Mouse (Mus musculus): Measurements from ENCODE around the gene Pde4b. TPM values are rescaled to one million over a fixed set of nuclear protein-coding genes. Genes with fewer than 3 reads are reported as not detected.

Gene Pde4b
- total RNA-seq, 2 experiments from 2014 or later, result 116 to 134 TPM

DNA sequence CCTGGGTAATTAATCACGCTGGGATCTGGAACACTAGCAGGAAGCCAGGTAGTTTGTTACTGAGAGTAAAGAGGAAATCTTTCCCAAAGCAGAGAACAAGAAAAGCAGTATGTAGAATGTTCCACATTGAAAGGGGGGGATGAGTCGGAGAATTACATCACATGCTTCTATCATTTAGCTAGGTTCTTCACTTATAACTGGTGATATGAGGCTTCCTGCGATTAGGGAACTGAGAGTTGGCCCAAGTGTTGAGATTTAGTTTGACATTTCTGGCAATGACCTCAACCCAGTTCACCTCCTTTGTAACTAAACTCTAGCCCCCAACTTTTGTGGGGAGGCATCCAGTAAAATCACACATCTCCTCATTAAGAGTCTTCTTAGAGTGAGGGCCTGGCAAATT is 185.0 kb downstream of the Pde4b start:
- DNase-seq (ENCODE audit: low spot score in 2 of 2), result no peak
- intact Hi-C loops (cut with DNase I), result no loop called here

- intact Hi-C loops (cut with DNase I), result no loop called here
- DNase-seq (ENCODE audit: low spot score in 2 of 2), result no peak
These were observed 185.4 kb downstream of the Pde4b start for GRCm38 (mm10) chr4:102272749-102273148.

- peak; percentile 21 to 80 for DNase-seq (ENCODE audit: low spot score in 2 of 2)
These were observed 188.4 kb downstream of the Pde4b start for GRCm38 (mm10) chr4:102275716-102276115.

DNA sequence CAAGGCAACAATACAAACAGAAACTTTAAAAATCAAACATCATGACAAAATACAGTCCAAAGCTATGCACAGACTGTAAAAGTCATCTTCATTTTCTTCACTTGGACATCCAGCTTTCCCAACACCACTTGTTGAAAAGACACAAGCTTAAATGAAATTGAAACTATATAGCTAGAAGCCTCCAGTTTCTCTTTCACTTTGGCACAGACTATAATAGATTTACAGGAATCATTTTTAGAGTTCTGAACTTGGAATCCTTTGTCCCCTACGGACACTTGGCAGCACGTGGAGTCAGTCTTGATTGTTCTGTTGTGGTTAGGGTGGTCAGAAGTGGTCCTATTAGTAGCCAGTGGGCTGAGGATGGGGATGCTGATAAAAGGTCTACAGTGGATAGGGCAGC is 191.6 kb downstream of the Pde4b start:
- intact Hi-C loops (cut with DNase I), result no loop called here
- DNase-seq (ENCODE audit: low spot score in 2 of 2), result no peak

More at GRCm38 (mm10) chr4:102275716-102276115, 188.4 kb downstream of the Pde4b start:
- intact Hi-C loops (cut with DNase I), result no loop called here

DNA sequence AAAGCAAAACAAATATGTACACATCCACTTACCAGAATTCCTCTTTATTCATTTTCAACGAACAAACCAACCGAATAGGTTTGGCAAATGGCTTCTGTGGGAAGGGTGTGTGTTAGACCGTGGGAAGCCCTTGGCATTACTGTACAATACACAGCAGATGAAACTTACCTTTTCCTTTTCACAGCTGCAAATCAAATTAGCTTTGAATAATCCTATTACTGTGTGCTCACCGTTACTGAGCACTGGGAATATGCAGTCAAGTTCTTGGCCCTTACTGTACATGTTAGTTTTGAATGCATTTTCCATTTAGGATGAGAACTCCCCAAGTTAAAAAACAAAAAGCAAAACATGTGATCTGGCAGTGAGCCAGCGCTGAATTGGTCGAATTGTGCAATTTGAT is 199.8 kb downstream of the Pde4b start:
- intact Hi-C loops (cut with DNase I), result no loop called here
- no peak for DNase-seq (ENCODE audit: low spot score in 2 of 2)

- intact Hi-C loops (cut with DNase I), result no loop called here
- DNase-seq (ENCODE audit: low spot score in 2 of 2), result no peak
These were observed 202.8 kb downstream of the Pde4b start for GRCm38 (mm10) chr4:102290052-102290734.

DNA sequence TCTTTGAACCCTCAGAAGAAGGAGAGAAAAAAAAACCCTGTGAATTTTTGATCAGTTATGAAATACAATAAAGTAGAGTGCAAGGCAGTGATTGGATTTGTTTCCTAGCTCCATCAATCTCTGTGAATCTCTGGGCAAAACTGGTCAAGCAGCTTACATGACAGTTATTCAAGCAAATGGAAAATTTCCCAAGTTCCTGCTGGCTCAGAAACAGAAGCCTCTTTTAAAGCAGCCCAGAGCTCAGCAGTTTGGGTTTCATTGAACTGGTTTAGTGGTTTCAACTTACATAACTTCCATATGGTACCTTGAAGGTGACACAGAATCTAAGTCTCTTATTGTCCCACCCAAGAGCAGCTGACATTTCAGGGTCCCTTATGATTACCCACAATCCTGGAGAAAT is 210.2 kb downstream of the Pde4b start:
- intact Hi-C loops (cut with DNase I), result no loop called here
- DNase-seq (ENCODE audit: low spot score in 2 of 2), result peak in 1 of 2 experiments; percentile 15

- DNase-seq (ENCODE audit: low spot score in 2 of 2), result no peak
- intact Hi-C loops (cut with DNase I), result no loop called here
These were observed 215.2 kb downstream of the Pde4b start for GRCm38 (mm10) chr4:102302568-102302967.

GRCm38 (mm10) chr4:102307661-102308297 is 220.4 kb downstream of the Pde4b start:
- DNase-seq (ENCODE audit: low spot score in 2 of 2), result no peak
- intact Hi-C loops (cut with DNase I), result no loop called here

- DNase-seq (ENCODE audit: low spot score in 2 of 2), result no peak
- intact Hi-C loops (cut with DNase I), result loop anchor here (5.0 kb wide), 1 partner anchor 172 kb away; no protein-coding TSS in a partner anchor
These were observed 223.3 kb downstream of the Pde4b start for GRCm38 (mm10) chr4:102310630-102311029.

GRCm38 (mm10) chr4:102316011-102316410 is 228.7 kb downstream of the Pde4b start:
- intact Hi-C loops (cut with DNase I), result loop anchor here (5.0 kb wide), 1 partner anchor 79 kb away; no protein-coding TSS in a partner anchor
- no peak for DNase-seq (ENCODE audit: low spot score in 2 of 2)

- intact Hi-C loops (cut with DNase I), result loop anchor here (5.0 kb wide), 1 partner anchor 79 kb away; no protein-coding TSS in a partner anchor
- DNase-seq (ENCODE audit: low spot score in 2 of 2), result no peak
These were observed 229.4 kb downstream of the Pde4b start for GRCm38 (mm10) chr4:102316699-102317285.

- intact Hi-C loops (cut with DNase I), result loop anchor here (5.0 kb wide), 1 partner anchor 81 kb away; no protein-coding TSS in a partner anchor
- peak in 1 of 2 experiments; percentile 56 for DNase-seq (ENCODE audit: low spot score in 2 of 2)
These were observed 231.3 kb downstream of the Pde4b start for GRCm38 (mm10) chr4:102318596-102318995.

DNA sequence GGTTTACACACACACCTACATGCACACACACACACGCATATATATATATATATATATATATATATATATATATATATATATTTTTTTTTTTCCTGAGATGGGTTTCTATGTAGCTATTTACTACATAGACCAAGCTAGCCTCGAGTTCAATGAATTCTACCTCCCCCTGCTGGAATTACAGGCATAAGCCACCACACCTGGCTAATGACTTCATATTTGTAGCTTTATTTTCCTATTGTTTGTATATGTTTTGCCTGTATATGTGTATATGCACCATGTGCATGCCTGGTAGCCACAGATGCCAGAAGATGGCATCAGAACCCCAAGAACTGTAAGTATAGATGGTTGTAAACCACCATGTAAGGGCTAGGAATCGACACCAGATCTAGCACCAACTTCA is 234.0 kb downstream of the Pde4b start:
- no peak for DNase-seq (ENCODE audit: low spot score in 2 of 2)
- intact Hi-C loops (cut with DNase I), result no loop called here

GRCm38 (mm10) chr4:102332386-102332785 is 245.0 kb downstream of the Pde4b start:
- no peak for DNase-seq (ENCODE audit: low spot score in 2 of 2)
- intact Hi-C loops (cut with DNase I), result no loop called here

DNA sequence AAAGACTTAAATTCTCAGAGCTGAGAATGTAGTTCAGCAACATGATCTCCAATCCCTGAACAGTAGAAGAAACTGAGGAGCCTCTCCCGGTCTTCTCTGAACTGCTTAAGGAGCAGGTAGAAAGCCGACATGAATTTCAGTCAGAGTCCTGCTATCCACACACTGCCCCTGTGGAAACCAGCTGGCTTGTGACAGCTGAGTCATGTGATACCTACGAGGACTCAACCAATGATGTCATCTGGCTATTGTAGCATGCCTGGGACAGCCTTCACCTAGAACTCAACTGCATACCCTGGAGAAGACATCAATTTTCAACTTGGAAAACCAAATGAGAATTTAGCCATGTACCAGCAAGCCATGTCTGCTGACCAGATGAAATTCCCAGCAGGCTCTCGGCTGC is 245.5 kb downstream of the Pde4b start:
- intact Hi-C loops (cut with DNase I), result no loop called here
- no peak for DNase-seq (ENCODE audit: low spot score in 2 of 2)

GRCm38 (mm10) chr4:102346911-102347492 is 259.7 kb downstream of the Pde4b start:
- no peak for DNase-seq (ENCODE audit: low spot score in 2 of 2)
- intact Hi-C loops (cut with DNase I), result no loop called here

- intact Hi-C loops (cut with DNase I), result no loop called here
- DNase-seq (ENCODE audit: low spot score in 2 of 2), result peak; percentile 47 to 79
These were observed 264.4 kb downstream of the Pde4b start for GRCm38 (mm10) chr4:102351476-102352475.
